Mouse (Mus musculus) hindbrain, embryonic 14.5 days (tissue): Measurements from ENCODE around the gene Arntl. TPM values are rescaled to one million over a fixed set of nuclear protein-coding genes. Genes with fewer than 3 reads are reported as not detected.

Experiments
- ATAC-seq: fragments of 200-750 bp; cut with Nextera tagmentation; 2 replicates; pipeline ENCODE4 v1.8.0; 2017; ENCODE audit warnings: moderate number of reproducible peaks, mild to moderate bottlenecking, moderate TSS enrichment, moderate library complexity; ENCODE audit not compliant: low FRiP score
- DNase-seq: peaks from one replicate; pipeline ENCODE4 v3.0.0-alpha.2; 2015; ENCODE audit warnings: low spot score
- H3K27ac ChIP-seq: fragments of 300-500 bp; sonication (generic); 2 replicates; pipeline ENCODE4 v1.5.1; 2014; ENCODE audit warnings: mild to moderate bottlenecking, moderate library complexity
- H3K27me3 ChIP-seq: fragments of 300-500 bp; sonication (generic); 2 replicates; pipeline ENCODE4 v1.6.1; 2014; ENCODE audit warnings: mild to moderate bottlenecking, low read length, mixed read lengths; ENCODE audit not compliant: control insufficient read depth, insufficient read depth
- H3K36me3 ChIP-seq: fragments of 300-500 bp; sonication (generic); replicated peaks from 2 replicates; pipeline ENCODE4 v1.6.1; 2014; ENCODE audit not compliant: control insufficient read depth, insufficient read depth
- H3K4me1 ChIP-seq: fragments of 300-500 bp; sonication (generic); replicated peaks from 2 replicates; pipeline ENCODE4 v1.6.1; 2014; ENCODE audit warnings: antibody characterized with exemption, low read length, mixed read lengths; ENCODE audit not compliant: control insufficient read depth, insufficient read depth
- H3K4me2 ChIP-seq: fragments of 300-500 bp; sonication (generic); replicated peaks from 2 replicates; pipeline ENCODE4 v1.6.1; 2014; ENCODE audit warnings: mild to moderate bottlenecking, moderate library complexity
- H3K4me3 ChIP-seq: fragments of 300-500 bp; sonication (generic); replicated peaks from 2 replicates; pipeline ENCODE4 v1.5.1; 2014; ENCODE audit warnings: mild to moderate bottlenecking, low read length
- H3K9ac ChIP-seq: fragments of 300-500 bp; sonication (generic); 2 replicates; pipeline ENCODE4 v1.6.1; 2014
- H3K9me3 ChIP-seq: fragments of 300-500 bp; sonication (generic); 2 replicates; pipeline ENCODE4 v1.6.1; 2016; ENCODE audit warnings: low read length; ENCODE audit not compliant: control insufficient read depth
- WGBS: fragments of 180-500 bp; shearing (Covaris S2); extraction: QIAGEN DNeasy Blood & Tissue Kit; methylation state at CpG from one replicate; pipeline ENCODE4 v1.1.7; 2014; 5-methylcytosine and 5-hydroxymethylcytosine counted together
- polyA plus RNA-seq: library from polyadenylated mRNA; unstranded; fragments of >200 nt; fragmentation: Nextera tagmentation; extraction: Ambion mirVana; gene quantifications from 2 replicates; pipeline ENCODE4 v1.2.1, GENCODE M21; 2014

The Arntl gene
- polyA plus RNA-seq, 1 experiment from 2014 or later = 16.9 TPM

DNA sequence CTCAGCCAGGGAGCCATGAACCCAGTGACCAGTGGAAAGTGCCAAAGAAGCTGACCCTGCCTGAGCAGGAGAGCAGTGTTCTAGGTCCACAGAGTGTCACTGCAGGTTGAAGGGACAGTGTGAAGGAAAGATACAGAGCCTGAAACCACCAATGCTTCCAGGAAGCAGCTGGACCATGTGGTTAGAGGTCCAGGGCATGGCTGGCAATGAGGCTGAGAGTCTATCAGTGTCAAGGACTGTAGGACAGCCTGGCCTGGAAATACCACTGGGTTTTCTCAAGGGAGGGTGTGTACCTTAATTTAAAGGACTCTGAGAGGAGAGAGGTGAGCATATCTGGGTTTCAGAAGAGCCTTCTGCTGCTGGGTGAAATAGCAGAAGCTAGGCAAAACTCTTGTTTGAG lies 22.2 kb upstream of the Arntl start:
- no peak overlapping the region for H3K4me3 ChIP-seq
- no peak for DNase-seq
- no peak overlapping the region for H3K4me2 ChIP-seq
- H3K27ac ChIP-seq = no peak overlapping the region
- H3K4me1 ChIP-seq = no peaks in the 10 kb centered on the region
- no peaks in the 10 kb centered on the region for H3K9me3 ChIP-seq
- no peak overlapping the region for H3K9ac ChIP-seq
- ATAC-seq = no peak
- no peaks in the 10 kb centered on the region for H3K36me3 ChIP-seq
- no peaks in the 10 kb centered on the region for H3K27me3 ChIP-seq

DNA sequence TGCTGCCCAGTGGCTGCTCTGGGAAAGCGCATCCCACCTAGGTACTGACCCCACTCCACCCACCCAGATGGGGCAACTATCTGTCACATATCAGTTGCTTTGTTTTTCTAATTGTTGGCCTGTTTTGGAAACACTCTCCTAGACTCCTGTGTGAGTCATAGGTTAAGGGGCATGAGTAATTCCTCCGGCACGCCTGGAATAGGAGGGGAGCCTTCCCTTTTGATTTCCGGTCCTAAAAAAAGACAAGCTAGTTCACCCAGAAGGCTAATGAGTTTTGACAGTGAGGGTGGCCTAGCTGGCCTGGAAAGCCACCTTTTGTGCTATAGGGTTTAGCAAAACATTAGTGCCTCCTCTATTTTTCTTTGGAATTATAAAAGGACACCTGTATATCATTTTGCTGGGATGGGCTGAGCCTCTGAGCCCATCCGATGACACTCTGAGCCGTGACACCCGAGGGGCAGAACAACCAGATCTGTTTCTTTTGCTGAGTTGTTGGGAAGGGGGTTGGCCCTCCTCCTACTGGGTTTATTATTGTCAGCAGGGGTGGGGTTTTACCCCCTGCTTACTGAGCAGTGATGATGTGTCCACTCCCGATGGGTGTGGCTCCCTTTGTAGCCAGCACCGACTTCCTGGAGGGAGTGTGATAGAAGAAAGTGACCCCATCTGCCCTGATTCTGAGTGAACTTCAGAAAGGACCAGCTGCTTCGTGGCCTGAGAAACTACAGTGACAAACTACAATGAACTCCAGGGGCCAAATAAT lies 21.0 kb upstream of the Arntl start:
- no peak overlapping the region for H3K4me2 ChIP-seq
- no peaks in the 10 kb centered on the region for H3K4me1 ChIP-seq
- 63% methylated on average over 10 of the region's 10 CpGs for WGBS

DNA sequence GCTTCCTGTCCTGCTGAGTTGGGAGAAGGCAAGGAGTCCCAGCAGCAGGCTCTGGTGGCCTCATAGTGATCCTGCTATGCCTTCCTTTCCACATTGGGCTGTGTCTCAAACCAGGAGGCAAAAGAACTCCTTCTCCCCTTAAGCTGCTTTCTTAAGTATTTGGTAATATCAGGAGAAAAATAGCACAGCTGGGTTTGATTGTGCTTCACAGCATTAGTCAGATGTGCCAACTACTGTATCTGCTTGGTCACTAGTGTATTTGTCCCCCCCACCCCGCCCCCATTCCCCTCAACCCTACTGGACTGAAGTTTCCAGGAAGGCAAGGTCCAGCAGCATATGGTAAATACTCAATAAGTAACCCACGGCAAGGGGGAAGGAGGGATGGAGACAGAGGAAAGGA lies 19.2 kb upstream of the Arntl start:
- Histone ChIP-seq H3K9me3 (no peaks in the 10 kb centered on the region), H3K4me1 (no peaks in the 10 kb centered on the region), H3K27me3 (no peaks in the 10 kb centered on the region), H3K9ac (no peak overlapping the region), H3K27ac (no peak overlapping the region), H3K36me3 (no peaks in the 10 kb centered on the region), H3K4me3 (no peak overlapping the region), H3K4me2 (no peak overlapping the region)
- whole genome bisulfite sequencing = 70% methylated on average over 2 of the region's 2 CpGs
- DNase-seq = no peak
- no peak for ATAC-seq

More for the DNA sequence above, 21.0 kb upstream of the Arntl start:
- DNase-seq = no peak
- Histone ChIP-seq H3K9me3 (no peaks in the 10 kb centered on the region), H3K36me3 (no peaks in the 10 kb centered on the region), H3K27ac (no peak overlapping the region), H3K9ac (no peak overlapping the region), H3K27me3 (no peaks in the 10 kb centered on the region), H3K4me3 (no peak overlapping the region)
- no peak for ATAC-seq

DNA sequence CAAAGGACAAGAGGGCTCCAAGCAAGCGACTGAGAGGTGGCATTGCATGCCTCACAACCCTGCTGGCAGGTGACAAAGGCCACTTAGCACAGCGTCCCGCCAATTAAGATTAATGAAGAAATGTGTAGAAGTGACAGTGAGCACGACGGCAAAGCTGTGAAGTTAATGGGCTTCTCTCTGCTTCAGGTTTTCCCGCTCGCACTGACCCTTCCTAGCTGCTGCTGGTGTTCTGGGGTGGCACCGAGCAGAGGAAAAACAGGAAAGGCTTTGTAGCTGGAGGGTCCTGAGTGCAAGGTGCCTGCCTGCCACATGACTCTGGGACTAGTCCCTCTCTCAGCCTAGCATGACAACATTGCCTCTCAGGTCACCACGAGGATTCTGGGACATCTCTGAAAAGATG lies 18.7 kb upstream of the Arntl start:
- H3K4me3 ChIP-seq = no peak overlapping the region
- H3K4me1 ChIP-seq = no peaks in the 10 kb centered on the region
- no peaks in the 10 kb centered on the region for H3K36me3 ChIP-seq
- no peak overlapping the region for H3K4me2 ChIP-seq
- WGBS = 50% methylated on average over 9 of the region's 9 CpGs
- no peak for ATAC-seq
- H3K27me3 ChIP-seq = no peaks in the 10 kb centered on the region
- no peaks in the 10 kb centered on the region for H3K9me3 ChIP-seq
- DNase-seq = no peak
- no peak overlapping the region for H3K9ac ChIP-seq
- H3K27ac ChIP-seq = no peak overlapping the region

DNA sequence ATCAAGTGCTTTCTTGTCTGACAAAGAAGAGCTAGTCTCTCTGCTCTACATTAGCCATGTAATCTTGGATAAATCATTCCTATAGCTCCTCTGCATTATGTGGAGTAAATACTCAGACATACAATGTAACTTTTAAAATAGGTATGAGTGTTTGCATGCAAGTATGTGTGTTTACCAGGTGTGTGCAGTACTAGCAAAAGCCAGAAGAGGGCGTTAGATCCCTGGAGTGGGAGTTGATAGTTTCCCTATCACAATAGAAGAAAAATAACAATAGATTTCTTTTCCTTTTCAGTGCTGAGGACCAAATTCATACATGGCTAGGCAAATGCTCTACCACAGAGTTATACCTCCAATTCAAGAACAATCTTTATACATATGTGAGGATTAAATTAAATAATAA lies 15.5 kb upstream of the Arntl start:
- ATAC-seq (no peak), DNase-seq (no peak)
- no peak overlapping the region for H3K9ac ChIP-seq
- H3K27ac ChIP-seq = no peak overlapping the region
- no peaks in the 10 kb centered on the region for H3K4me1 ChIP-seq
- no peaks in the 10 kb centered on the region for H3K9me3 ChIP-seq
- no peaks in the 10 kb centered on the region for H3K36me3 ChIP-seq
- H3K4me2 ChIP-seq = no peak overlapping the region
- H3K4me3 ChIP-seq = no peak overlapping the region
- WGBS = 68% methylated on average over 1 of the region's 1 CpGs
- no peaks in the 10 kb centered on the region for H3K27me3 ChIP-seq

DNA sequence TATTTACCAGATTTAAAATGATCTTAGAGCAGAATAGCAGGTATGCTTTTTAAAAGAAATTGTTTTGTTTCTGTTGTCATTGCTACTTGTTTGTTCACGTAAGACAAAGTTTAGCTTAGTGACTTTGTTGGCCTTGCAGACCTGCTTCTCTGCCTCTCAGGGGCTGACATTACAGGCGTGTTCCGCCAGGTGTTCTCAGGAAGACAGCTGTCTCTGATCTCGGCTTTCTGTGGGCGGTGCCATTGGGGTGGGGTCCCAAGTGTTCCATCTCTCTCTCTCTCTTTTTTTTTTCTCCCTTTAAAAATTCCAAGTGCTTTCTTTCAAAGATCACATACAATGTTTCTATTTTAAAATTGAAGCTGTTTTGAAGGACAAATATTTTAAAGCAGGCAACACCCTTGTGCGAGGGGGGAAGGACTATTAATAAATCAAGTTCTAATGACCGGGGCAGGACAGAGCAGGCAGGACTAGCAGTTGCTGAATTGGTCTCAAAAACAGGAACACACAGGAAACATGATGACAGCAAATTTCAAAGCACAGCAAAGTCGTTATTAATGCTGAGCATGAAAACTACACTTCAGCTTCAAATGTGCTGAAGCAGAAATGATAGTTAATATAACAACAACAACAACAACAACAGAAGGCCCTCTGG lies 14.4 kb upstream of the Arntl start:
- no peak overlapping the region for H3K9ac ChIP-seq
- H3K9me3 ChIP-seq = no peaks in the 10 kb centered on the region
- no peak overlapping the region for H3K4me2 ChIP-seq
- no peak overlapping the region for H3K4me3 ChIP-seq
- ATAC-seq (no peak), DNase-seq (no peak)
- WGBS = 74% methylated on average over 8 of the region's 8 CpGs
- no peaks in the 10 kb centered on the region; the same call in 1 of the 2 replicates for H3K4me1 ChIP-seq
- no peak overlapping the region for H3K27ac ChIP-seq
- no peaks in the 10 kb centered on the region for H3K36me3 ChIP-seq
- H3K27me3 ChIP-seq = no peaks in the 10 kb centered on the region

DNA sequence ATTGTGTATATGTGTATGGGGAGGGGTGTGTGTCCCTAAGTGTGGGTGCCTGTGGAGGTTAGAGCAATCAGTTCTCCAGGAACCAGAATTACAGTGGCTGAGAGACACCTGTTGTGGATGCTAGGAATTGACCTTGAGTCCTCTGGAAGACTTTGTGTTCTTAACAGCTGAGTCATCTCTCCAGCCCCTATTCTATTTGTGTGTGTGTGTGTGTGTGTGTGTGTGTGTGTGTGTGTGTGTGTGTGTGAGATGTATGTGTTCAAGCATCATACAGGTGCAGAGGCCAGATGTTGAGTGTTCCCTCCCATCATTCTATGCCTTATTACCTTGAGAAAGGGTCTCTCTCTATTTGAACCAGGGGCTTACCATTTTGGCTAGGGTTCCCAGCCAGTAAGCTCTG lies 13.4 kb upstream of the Arntl start:
- Histone ChIP-seq H3K9me3 (no peaks in the 10 kb centered on the region), H3K36me3 (no peaks in the 10 kb centered on the region), H3K4me3 (no peak overlapping the region), H3K27ac (no peak overlapping the region), H3K4me1 (no peaks in the 10 kb centered on the region; the same call in 1 of the 2 replicates), H3K9ac (no peak overlapping the region), H3K4me2 (no peak overlapping the region), H3K27me3 (no peaks in the 10 kb centered on the region)
- no peak for DNase-seq
- ATAC-seq = no peak

DNA sequence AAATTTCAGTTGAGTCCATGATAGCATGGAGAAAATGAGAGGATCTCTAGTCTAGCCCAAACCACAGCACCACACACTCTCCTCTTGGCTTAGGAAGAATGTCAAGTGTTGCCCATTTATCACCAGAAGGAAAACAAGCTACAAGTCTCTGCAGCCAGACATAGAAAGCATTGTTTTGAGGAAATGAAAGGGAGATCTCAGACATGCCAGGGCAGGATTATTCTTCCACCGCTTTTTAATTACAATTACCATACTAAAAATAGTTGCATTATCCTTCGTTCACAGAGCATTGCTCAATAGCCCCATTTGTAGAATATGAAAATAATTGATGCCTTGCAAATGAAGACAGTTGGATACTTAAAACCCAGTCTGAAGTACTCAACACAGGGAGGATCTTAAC lies 12.0 kb upstream of the Arntl start:
- no peak for ATAC-seq

DNA sequence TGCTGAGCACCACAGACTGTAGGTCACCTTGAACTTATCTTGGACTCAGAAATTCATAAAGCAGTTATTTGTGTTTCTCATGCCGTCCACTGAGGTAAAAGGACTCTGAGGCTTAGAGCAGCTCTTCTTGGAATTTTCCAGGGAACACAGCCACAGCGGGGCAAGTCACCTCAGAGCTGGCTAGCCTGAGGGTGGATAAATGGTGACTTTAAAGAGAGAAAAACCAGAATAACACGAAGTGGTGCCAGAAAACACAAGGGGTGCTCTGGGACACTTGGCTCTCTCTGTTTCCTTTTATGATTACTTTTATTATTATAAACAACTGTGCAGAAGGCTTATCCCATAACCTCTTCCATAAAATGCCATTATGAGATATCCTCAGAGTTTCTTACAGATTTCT lies 11.1 kb upstream of the Arntl start:
- H3K36me3 ChIP-seq = no peaks in the 10 kb centered on the region
- no peaks in the 10 kb centered on the region; the same call in 1 of the 2 replicates for H3K4me1 ChIP-seq
- ATAC-seq (no peak), DNase-seq (no peak)
- H3K9ac ChIP-seq = no peak overlapping the region
- H3K27me3 ChIP-seq = no peaks in the 10 kb centered on the region
- H3K27ac ChIP-seq = no peak overlapping the region
- H3K9me3 ChIP-seq = no peaks in the 10 kb centered on the region
- 78% methylated on average over 3 of the region's 3 CpGs for WGBS
- no peak overlapping the region for H3K4me3 ChIP-seq
- H3K4me2 ChIP-seq = no peak overlapping the region

More for the DNA sequence above, 12.0 kb upstream of the Arntl start:
- Histone ChIP-seq H3K27me3 (no peaks in the 10 kb centered on the region), H3K9me3 (no peaks in the 10 kb centered on the region), H3K4me3 (no peak overlapping the region), H3K4me2 (no peak overlapping the region), H3K9ac (no peak overlapping the region), H3K27ac (no peak overlapping the region), H3K4me1 (no peaks in the 10 kb centered on the region; the same call in 1 of the 2 replicates), H3K36me3 (no peaks in the 10 kb centered on the region)
- no peak for DNase-seq
- 48% methylated on average over 2 of the region's 2 CpGs for WGBS
